Mouse (Mus musculus): ENCODE data around the gene Mfge8. TPM values are rescaled to one million over a fixed set of nuclear protein-coding genes. Genes with fewer than 3 reads are reported as not detected.

Gene Mfge8
- polyA plus RNA-seq, 1 experiment = 83.7 TPM

DNA sequence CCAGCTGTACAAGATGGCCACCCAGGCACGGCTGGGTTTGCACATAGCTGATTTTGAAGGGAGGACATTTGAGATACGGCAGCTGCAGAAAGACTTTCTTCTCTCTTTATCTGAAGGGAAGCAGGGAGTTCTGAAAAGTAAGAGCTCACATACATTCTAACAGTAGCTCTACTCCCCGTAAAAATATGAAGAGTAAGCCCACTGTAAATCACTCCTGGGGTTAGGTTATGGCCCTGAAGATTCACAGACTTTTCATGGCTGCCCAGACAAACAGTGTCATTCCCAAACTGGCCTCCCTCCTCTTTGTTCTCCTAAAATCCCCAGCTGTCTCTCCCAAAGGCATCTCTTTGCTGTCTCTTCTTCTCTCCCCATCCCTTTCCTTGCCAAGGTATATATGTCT, 24.9 kb upstream of the Mfge8 start:
- Histone ChIP-seq H3K4me3 (replicated peaks; ENCODE audit: insufficient read depth, low read depth, low read length) (no peak overlapping the region), H3K4me1 (ENCODE audit: control insufficient read depth, insufficient read depth, low read length) (no peaks in the 10 kb centered on the region), H3K27ac (ENCODE audit: insufficient read depth, low read length) (no peak overlapping the region), H3K27me3 (ENCODE audit: control insufficient read depth, insufficient read depth, low read length) (no peaks in the 10 kb centered on the region)
- no peak for DNase-seq
- WGBS = 77% methylated on average over 3 of the region's 3 CpGs
- TF ChIP-seq POLR2A (IDR thresholded peaks at IDR 0.05; ENCODE audit: borderline replicate concordance, insufficient read depth, low read length) (no peak), CTCF (IDR thresholded peaks at IDR 0.05; ENCODE audit: borderline replicate concordance, insufficient read depth, low read depth, low read length) (no peak)

GRCm38 (mm10) chr7:79171782-79172181, 22.9 kb upstream of the Mfge8 start:
- TF ChIP-seq CTCF (IDR thresholded peaks at IDR 0.05; ENCODE audit: borderline replicate concordance, insufficient read depth, low read depth, low read length) (no peak), POLR2A (IDR thresholded peaks at IDR 0.05; ENCODE audit: borderline replicate concordance, insufficient read depth, low read length) (no peak)
- Histone ChIP-seq H3K27ac (ENCODE audit: insufficient read depth, low read length) (no peak overlapping the region), H3K27me3 (ENCODE audit: control insufficient read depth, insufficient read depth, low read length) (no peaks in the 10 kb centered on the region), H3K4me1 (ENCODE audit: control insufficient read depth, insufficient read depth, low read length) (no peaks in the 10 kb centered on the region), H3K4me3 (replicated peaks; ENCODE audit: insufficient read depth, low read depth, low read length) (no peak overlapping the region)
- DNase-seq = no peak
- 86% methylated on average over 1 of the region's 1 CpGs for WGBS

DNA sequence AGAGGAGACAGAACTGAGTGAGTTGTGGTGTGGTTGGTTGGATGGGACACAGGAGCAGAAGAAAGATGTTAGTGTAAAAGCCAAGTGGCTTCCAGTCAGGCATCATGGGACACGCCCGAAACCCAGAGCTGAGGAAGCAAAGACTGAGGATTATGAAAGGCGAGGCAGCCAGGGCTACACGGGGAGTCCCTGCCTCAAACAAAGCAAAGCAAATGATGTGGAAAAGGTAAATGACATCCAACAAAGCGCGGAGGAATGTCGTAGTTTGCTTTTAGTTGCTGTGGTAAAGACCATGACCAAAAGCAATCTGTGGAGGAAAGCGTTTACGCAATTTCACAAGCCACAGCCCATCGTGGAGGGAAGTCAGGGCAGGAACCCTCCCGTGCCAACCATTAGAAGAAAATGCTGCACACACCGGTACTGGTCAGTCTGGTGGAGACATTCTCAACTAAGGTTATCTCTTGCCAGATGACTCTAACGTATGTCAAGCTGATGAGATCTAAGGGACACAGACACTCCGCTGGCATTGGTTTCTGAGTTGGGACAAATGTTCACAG, 18.2 kb upstream of the Mfge8 start:
- Histone ChIP-seq H3K4me1 (ENCODE audit: control insufficient read depth, insufficient read depth, low read length) (no peaks in the 10 kb centered on the region), H3K4me3 (replicated peaks; ENCODE audit: insufficient read depth, low read depth, low read length) (no peak overlapping the region), H3K27me3 (ENCODE audit: control insufficient read depth, insufficient read depth, low read length) (no peaks in the 10 kb centered on the region), H3K27ac (ENCODE audit: insufficient read depth, low read length) (no peak overlapping the region)
- no peak for DNase-seq
- no peak for TF ChIP-seq POLR2A (IDR thresholded peaks at IDR 0.05; ENCODE audit: borderline replicate concordance, insufficient read depth, low read length)
- TF ChIP-seq CTCF (IDR thresholded peaks at IDR 0.05; ENCODE audit: borderline replicate concordance, insufficient read depth, low read depth, low read length) = no peak
- 22% methylated on average over 14 of the region's 14 CpGs for WGBS

GRCm38 (mm10) chr7:79159406-79159805, 10.5 kb upstream of the Mfge8 start:
- Histone ChIP-seq H3K27me3 (ENCODE audit: control insufficient read depth, insufficient read depth, low read length) (no peaks in the 10 kb centered on the region), H3K4me1 (ENCODE audit: control insufficient read depth, insufficient read depth, low read length) (no peaks in the 10 kb centered on the region), H3K4me3 (replicated peaks; ENCODE audit: insufficient read depth, low read depth, low read length) (no peak overlapping the region), H3K27ac (ENCODE audit: insufficient read depth, low read length) (no peak overlapping the region)
- WGBS = 3% methylated on average over 1 of the region's 1 CpGs
- DNase-seq = no peak
- TF ChIP-seq POLR2A (IDR thresholded peaks at IDR 0.05; ENCODE audit: borderline replicate concordance, insufficient read depth, low read length) = no peak
- no peak for TF ChIP-seq CTCF (IDR thresholded peaks at IDR 0.05; ENCODE audit: borderline replicate concordance, insufficient read depth, low read depth, low read length)

DNA sequence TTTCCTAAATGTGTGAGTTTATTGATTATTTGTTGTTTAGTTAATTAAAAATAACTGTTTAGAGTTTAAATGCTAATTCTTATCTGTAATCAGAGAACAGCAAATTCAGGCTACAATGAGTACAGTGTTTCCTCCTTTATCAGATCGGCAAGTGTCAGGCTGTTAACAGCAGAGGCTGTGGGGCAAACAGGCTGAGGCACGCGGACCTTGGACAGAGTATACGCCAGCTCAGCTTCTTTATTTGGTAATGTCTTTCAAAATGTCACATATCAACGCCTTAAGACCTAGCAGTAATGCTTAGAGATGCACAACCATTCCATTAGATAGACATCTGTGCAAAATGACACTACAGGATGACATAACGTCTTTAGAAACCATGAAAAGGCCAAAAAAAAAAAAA, 662 bp upstream of the Mfge8 start:
- WGBS = 77% methylated on average over 6 of the region's 6 CpGs

GRCm38 (mm10) chr7:79147931-79148653, 768 bp downstream of the Mfge8 start:
- no peak for DNase-seq
- no peak overlapping the region for H3K27ac ChIP-seq (ENCODE audit: insufficient read depth, low read length)

More for the DNA sequence above, 662 bp upstream of the Mfge8 start:
- no peak overlapping the region for H3K4me3 ChIP-seq (replicated peaks; ENCODE audit: insufficient read depth, low read depth, low read length)
- H3K4me1 ChIP-seq (ENCODE audit: control insufficient read depth, insufficient read depth, low read length) = no peaks in the 10 kb centered on the region
- H3K27ac ChIP-seq (ENCODE audit: insufficient read depth, low read length) = no peak overlapping the region
- TF ChIP-seq POLR2A (IDR thresholded peaks at IDR 0.05; ENCODE audit: borderline replicate concordance, insufficient read depth, low read length) = no peak
- TF ChIP-seq CTCF (IDR thresholded peaks at IDR 0.05; ENCODE audit: borderline replicate concordance, insufficient read depth, low read depth, low read length) = no peak
- DNase-seq = no peak
- no peaks in the 10 kb centered on the region for H3K27me3 ChIP-seq (ENCODE audit: control insufficient read depth, insufficient read depth, low read length)

GRCm38 (mm10) chr7:79147011-79147837, 1.6 kb downstream of the Mfge8 start:
- Histone ChIP-seq H3K27ac (ENCODE audit: insufficient read depth, low read length) (no peak overlapping the region), H3K27me3 (ENCODE audit: control insufficient read depth, insufficient read depth, low read length) (no peaks in the 10 kb centered on the region), H3K4me3 (replicated peaks; ENCODE audit: insufficient read depth, low read depth, low read length) (no peak overlapping the region), H3K4me1 (ENCODE audit: control insufficient read depth, insufficient read depth, low read length) (no peaks in the 10 kb centered on the region)
- 66% methylated on average over 12 of the region's 12 CpGs for WGBS
- no peak for DNase-seq
- no peak for TF ChIP-seq CTCF (IDR thresholded peaks at IDR 0.05; ENCODE audit: borderline replicate concordance, insufficient read depth, low read depth, low read length)
- TF ChIP-seq POLR2A (IDR thresholded peaks at IDR 0.05; ENCODE audit: borderline replicate concordance, insufficient read depth, low read length) = no peak

More at GRCm38 (mm10) chr7:79147931-79148653, 768 bp downstream of the Mfge8 start:
- H3K4me1 ChIP-seq (ENCODE audit: control insufficient read depth, insufficient read depth, low read length) = no peaks in the 10 kb centered on the region
- no peak overlapping the region for H3K4me3 ChIP-seq (replicated peaks; ENCODE audit: insufficient read depth, low read depth, low read length)
- no peaks in the 10 kb centered on the region for H3K27me3 ChIP-seq (ENCODE audit: control insufficient read depth, insufficient read depth, low read length)
- 7% methylated on average over 20 of the region's 20 CpGs for WGBS
- TF ChIP-seq POLR2A (IDR thresholded peaks at IDR 0.05; ENCODE audit: borderline replicate concordance, insufficient read depth, low read length) = no peak
- no peak for TF ChIP-seq CTCF (IDR thresholded peaks at IDR 0.05; ENCODE audit: borderline replicate concordance, insufficient read depth, low read depth, low read length)
